ENCODE assay signal across 22 mouse cellular contexts in the genomic region with DNA sequence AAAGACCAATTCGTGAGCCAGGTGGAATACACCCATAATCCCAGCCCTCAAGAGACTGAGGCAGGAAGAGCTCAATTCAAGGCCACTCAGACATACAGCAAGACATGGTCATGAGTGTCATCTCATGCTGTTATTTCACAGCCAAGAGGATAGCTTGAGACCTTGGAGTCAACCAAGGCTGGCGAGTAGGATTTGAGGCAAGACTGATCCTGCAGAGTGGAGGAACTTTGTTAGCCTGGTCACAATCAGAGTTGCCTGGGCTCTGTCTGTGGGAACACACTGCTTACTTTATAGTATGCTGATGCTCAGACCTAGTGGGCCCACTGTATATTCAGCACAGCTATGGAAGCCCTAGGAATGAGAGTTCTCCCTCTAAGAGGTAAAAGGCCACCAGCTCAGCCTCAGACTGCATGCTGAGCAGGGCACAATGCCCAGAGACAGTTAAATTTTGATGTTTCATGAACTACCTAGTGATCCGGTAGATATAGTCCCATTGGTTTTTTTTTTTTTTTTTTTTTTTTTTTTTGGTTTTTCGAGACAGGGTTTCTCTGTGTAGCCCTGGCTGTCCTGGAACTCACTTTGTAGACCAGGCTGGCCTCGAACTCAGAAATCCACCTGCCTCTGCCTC. TPM values are rescaled to one million over a fixed set of nuclear protein-coding genes. Genes with fewer than 3 reads are reported as not detected.
A peak's percentile ranks its signal among the peaks of the same experiment; 100 is the strongest.
DNase-seq lines count a peak whose midpoint lies in the region; ATAC-seq and TF ChIP-seq lines count a peak whose summit lies in the region.
"Had no signal": no experiment of that assay in that cellular context is flagged by ENCODE, and none has a peak within 500 bp of the region (broad histone marks: within the 10 kb centered on the region; RNA-seq: fewer than 3 reads in every experiment).

No protein-coding gene starts in this region.

- no peaks in the 10 kb centered on the region for H3K79me2 ChIP-seq in liver, adult 2 months (ENCODE audit: control insufficient read depth, insufficient read depth, low read length)
- H3K79me2 ChIP-seq in MEL (ENCODE audit: control insufficient read depth, insufficient read depth, low read length, poor library complexity): no peaks in the 10 kb centered on the region

- ATAC-seq in liver, postnatal 0 days: no peak
- ATAC-seq: CD4-positive, CD25-positive, alpha-beta regulatory T cell, adult 4 months; forebrain, embryonic 16.5 days had no signal

- TF ChIP-seq EP300 in MEL (IDR thresholded peaks at IDR 0.05; ENCODE audit: low read depth in 1 of 2, low read length in 2 of 2): no peak
- TF ChIP-seq EP300 in liver, postnatal 0 days (IDR thresholded peaks at IDR 0.05; ENCODE audit: low read depth): no peak

- no peaks in the 10 kb centered on the region for H3K9me3 ChIP-seq in MEL (replicated peaks; ENCODE audit: insufficient read depth, low read length)
- no peaks in the 10 kb centered on the region for H3K9me3 ChIP-seq in liver, postnatal 0 days (ENCODE audit: low read length)
- H3K9me3 ChIP-seq: embryonic facial prominence, embryonic 13.5 days; forebrain, embryonic 12.5 days; heart, embryonic 12.5 days; hindbrain, embryonic 10.5 days had no signal

- TF ChIP-seq RAD21 in MEL (IDR thresholded peaks at IDR 0.05; ENCODE audit: low read depth, low read length): no peak

- peak; percentile 11 for DNase-seq in adrenal gland, postnatal 14 days
- DNase-seq in adrenal gland, postnatal 4 days (ENCODE audit: low spot score in 2 of 2): no peak
- DNase-seq in liver, adult 2 months (ENCODE audit: extremely low read depth, low read depth, low spot score): peak; percentile 74
- no peak for DNase-seq in liver
- DNase-seq in MEL (ENCODE audit: low read depth, low spot score): no peak
- DNase-seq in liver, postnatal 0 days: no peak
- no peak for DNase-seq in gastrocnemius, postnatal 4 days (ENCODE audit: low spot score in 2 of 2)
- no peak for DNase-seq in layer of hippocampus, postnatal 14 days (ENCODE audit: low spot score in 2 of 2)
- DNase-seq: adrenal gland, adult 2 months; adrenal gland, postnatal 36 days; cerebellum, adult 11 months; cerebellum, adult 9-10 months; cerebellum, postnatal 25 days; gastrocnemius, postnatal 14 days had no signal

- no peak overlapping the region for H3K4me2 ChIP-seq in liver, postnatal 0 days (ENCODE audit: low read depth, low read length)
- H3K4me2 ChIP-seq: embryonic facial prominence, embryonic 13.5 days; forebrain, embryonic 12.5 days; heart, embryonic 12.5 days; hindbrain, embryonic 14.5 days had no signal

- no peak for TF ChIP-seq POLR2A in liver, adult 2 months (IDR thresholded peaks at IDR 0.05; ENCODE audit: extremely low read depth, insufficient read depth, low read length)
- no peak for TF ChIP-seq POLR2A in MEL (IDR thresholded peaks at IDR 0.05; ENCODE audit: control insufficient read depth in 1 of 2, insufficient read depth in 1 of 2, low read depth in 1 of 2, low read length in 2 of 2, poor library complexity in 1 of 2)

- peaks cover 54% of the 10 kb centered on the region for H3K4me1 ChIP-seq in liver, adult 2 months (ENCODE audit: control insufficient read depth, insufficient read depth, low read length)
- H3K4me1 ChIP-seq in MEL (ENCODE audit: control insufficient read depth in 1 of 2, insufficient read depth in 2 of 2, low read length in 2 of 2): no peaks in the 10 kb centered on the region; a peak in 1 of 4 replicates
- peaks cover 21% of the 10 kb centered on the region; the same call in 1 of the 2 replicates for H3K4me1 ChIP-seq in liver, postnatal 0 days (ENCODE audit: insufficient read depth)
- H3K4me1 ChIP-seq: embryonic facial prominence, embryonic 13.5 days; forebrain, embryonic 12.5 days; heart, embryonic 12.5 days; hindbrain, embryonic 10.5 days had no signal

- TF ChIP-seq CTCF in liver, adult 2 months (IDR thresholded peaks at IDR 0.05; ENCODE audit: low read depth, low read length): no peak
- no peak for TF ChIP-seq CTCF in MEL (IDR thresholded peaks at IDR 0.05 in 2 of 3, conservative IDR thresholded peaks at IDR 0.05 in 1 of 3; ENCODE audit: control insufficient read depth in 1 of 3, insufficient read depth in 1 of 3, low read depth in 2 of 3, low read length in 3 of 3, poor library complexity in 1 of 3, severe bottlenecking in 1 of 3)
- TF ChIP-seq CTCF in liver, postnatal 0 days (IDR thresholded peaks at IDR 0.05; ENCODE audit: low read depth): no peak

- no peaks in the 10 kb centered on the region for H3K27me3 ChIP-seq in liver, adult 2 months (ENCODE audit: control insufficient read depth, insufficient read depth, low read length)
- H3K27me3 ChIP-seq in MEL (ENCODE audit: control insufficient read depth in 1 of 2, insufficient read depth in 2 of 2, low read length in 2 of 2): no peaks in the 10 kb centered on the region
- H3K27me3 ChIP-seq in liver, postnatal 0 days (ENCODE audit: insufficient read depth, low read length): no peaks in the 10 kb centered on the region
- H3K27me3 ChIP-seq: embryonic facial prominence, embryonic 13.5 days; forebrain, embryonic 12.5 days; heart, embryonic 12.5 days had no signal

- H3K9ac ChIP-seq in liver, adult 2 months (ENCODE audit: low read depth, low read length): 0 out of 2 replicates have a peak overlapping the region, but pooled peaks have one; percentile 10
- no peak overlapping the region for H3K9ac ChIP-seq in MEL (ENCODE audit: control insufficient read depth, low read depth, low read length, poor library complexity, severe bottlenecking)
- H3K9ac ChIP-seq in liver, postnatal 0 days (replicated peaks): no peak overlapping the region
- H3K9ac ChIP-seq: embryonic facial prominence, embryonic 13.5 days; forebrain, embryonic 12.5 days; heart, embryonic 12.5 days; hindbrain, embryonic 14.5 days had no signal

- H3K4me3 ChIP-seq in liver, adult 2 months (ENCODE audit: insufficient read depth, low read depth, low read length): no peak overlapping the region
- H3K4me3 ChIP-seq in MEL (ENCODE audit: control insufficient read depth in 1 of 2, insufficient read depth in 1 of 2, low read depth in 2 of 2, low read length in 2 of 2): no peak overlapping the region
- H3K4me3 ChIP-seq in liver, postnatal 0 days (ENCODE audit: low read depth, low read length): no peak overlapping the region
- H3K4me3 ChIP-seq: embryonic facial prominence, embryonic 13.5 days; forebrain, embryonic 12.5 days; heart, embryonic 12.5 days; hindbrain, embryonic 10.5 days had no signal

- H3K27ac ChIP-seq in liver, adult 2 months (replicated peaks; ENCODE audit: insufficient read depth, low read depth, low read length): peak overlapping the region; percentile 51
- no peak overlapping the region for H3K27ac ChIP-seq in MEL (ENCODE audit: control insufficient read depth, low read depth, low read length)
- peak overlapping the region; percentile 66 for H3K27ac ChIP-seq in liver, postnatal 0 days (ENCODE audit: low read depth)
- H3K27ac ChIP-seq: embryonic facial prominence, embryonic 13.5 days; forebrain, embryonic 12.5 days; hindbrain, embryonic 10.5 days; hindbrain, embryonic 14.5 days had no signal

- H3K36me3 ChIP-seq in liver, adult 2 months (ENCODE audit: control insufficient read depth, insufficient read depth, low read length): peaks cover 34% of the 10 kb centered on the region
- H3K36me3 ChIP-seq in MEL (ENCODE audit: control insufficient read depth in 1 of 2, insufficient read depth in 2 of 2, low read length in 2 of 2): peaks cover 0 to 25% of the 10 kb centered on the region in 2 experiments; a peak in 3 of 4 replicates
- H3K36me3 ChIP-seq in liver, postnatal 0 days (replicated peaks; ENCODE audit: insufficient read depth, low read length): peaks cover 51% of the 10 kb centered on the region

- WGBS in liver, adult 2 months: 55% methylated on average over 4 of the region's 5 CpGs
- 80% methylated on average over 3 of the region's 5 CpGs for WGBS in liver, postnatal 0 days (ENCODE audit: insufficient replicate concordance)

RNA-seq across cellular contexts. Expression of a gene that starts 12.3 kb away (rescaled TPM):
- 356 and 366 TPM in 2 replicates for total RNA-seq in adrenal gland, postnatal 14 days (2021)
- total RNA-seq in adrenal gland, postnatal 4 days (2021): 100 to 1,000 TPM; 502 to 551 TPM
- 252 and 333 TPM in 2 replicates for total RNA-seq in liver, adult 2 months (2014; rRNA removed)
- polyA plus RNA-seq in liver, adult 2 months (2012; rRNA removed): 254 and 299 TPM in 2 replicates
- total RNA-seq in MEL (2012; rRNA removed): 223 and 240 TPM in 2 replicates
- polyA plus RNA-seq in MEL (2012; ENCODE audit: insufficient read depth in 1 of 2, insufficient read length in 2 of 2, low read depth in 1 of 2, low replicate concordance in 2 of 2, missing spikeins in 1 of 2): 100 to 1,000 TPM in 1 of 2 experiments, not detected in 1; 187 TPM
- 154 and 172 TPM in 2 replicates for polyA plus RNA-seq in liver, postnatal 0 days (2015; fragmentation: Nextera tagmentation; extraction: Ambion mirVana)
- 100 to 1,000 TPM; 204 to 225 TPM for total RNA-seq in gastrocnemius, postnatal 4 days (2021)
- 100 to 1,000 TPM; 343 to 377 TPM for total RNA-seq in layer of hippocampus, postnatal 14 days (2021)

RNA-seq across cellular contexts. Expression of a gene that starts 12.4 kb away (rescaled TPM):
- 103 and 113 TPM in 2 replicates for total RNA-seq in adrenal gland, postnatal 14 days (2021)
- 100 to 1,000 TPM; 159 to 178 TPM for total RNA-seq in adrenal gland, postnatal 4 days (2021)
- 9.8 and 16.5 TPM in 2 replicates for total RNA-seq in liver, adult 2 months (2014; rRNA removed)
- polyA plus RNA-seq in liver, adult 2 months (2012; rRNA removed): 26.3 and 28.8 TPM in 2 replicates
- total RNA-seq in MEL (2012; rRNA removed): 22.3 and 33.7 TPM in 2 replicates
- 10 to 100 TPM in 1 of 2 experiments, not detected in 1; 69.4 TPM for polyA plus RNA-seq in MEL (2012; ENCODE audit: insufficient read depth in 1 of 2, insufficient read length in 2 of 2, low read depth in 1 of 2, low replicate concordance in 2 of 2, missing spikeins in 1 of 2)
- 17.2 and 18.6 TPM in 2 replicates for polyA plus RNA-seq in liver, postnatal 0 days (2015; fragmentation: Nextera tagmentation; extraction: Ambion mirVana)
- total RNA-seq in gastrocnemius, postnatal 4 days (2021): 10 to 100 TPM; 37.0 to 40.1 TPM
- total RNA-seq in layer of hippocampus, postnatal 14 days (2021): 100 to 1,000 TPM; 166 to 175 TPM

RNA-seq across cellular contexts. Expression of a gene that starts 24.1 kb away (rescaled TPM):
- total RNA-seq in adrenal gland, postnatal 14 days (2021): 12.9 and 13.6 TPM in 2 replicates
- 10 to 100 TPM; 24.8 to 26.2 TPM for total RNA-seq in adrenal gland, postnatal 4 days (2021)
- total RNA-seq in liver, adult 2 months (2014; rRNA removed): 8.5 and 9.3 TPM in 2 replicates
- 9.3 and 9.9 TPM in 2 replicates for polyA plus RNA-seq in liver, adult 2 months (2012; rRNA removed)
- 10.6 and 12.1 TPM in 2 replicates for total RNA-seq in MEL (2012; rRNA removed)
- polyA plus RNA-seq in MEL (2012; ENCODE audit: insufficient read depth in 1 of 2, insufficient read length in 2 of 2, low read depth in 1 of 2, low replicate concordance in 2 of 2, missing spikeins in 1 of 2): 1 to 10 TPM in 1 of 2 experiments, not detected in 1; 8.6 TPM
- polyA plus RNA-seq in liver, postnatal 0 days (2015; fragmentation: Nextera tagmentation; extraction: Ambion mirVana): 5.0 and 5.1 TPM in 2 replicates
- total RNA-seq in gastrocnemius, postnatal 4 days (2021): 1 to 10 TPM; 9.7 to 9.8 TPM
- total RNA-seq in layer of hippocampus, postnatal 14 days (2021): 10 to 100 TPM; 15.3 to 17.7 TPM

RNA-seq across cellular contexts. Expression of a gene that starts 40.1 kb away (rescaled TPM):
- 10.4 and 11.3 TPM in 2 replicates for total RNA-seq in adrenal gland, postnatal 14 days (2021)
- 1 to 10 TPM; 4.4 to 6.0 TPM for total RNA-seq in adrenal gland, postnatal 4 days (2021)
- total RNA-seq in liver, adult 2 months (2014; rRNA removed): 0.27 and 0.28 TPM in 2 replicates
- 2.1 and 3.2 TPM in 2 replicates for polyA plus RNA-seq in liver, adult 2 months (2012; rRNA removed)
- 1.6 and 3.1 TPM in 2 replicates for total RNA-seq in MEL (2012; rRNA removed)
- polyA plus RNA-seq in MEL (2012; ENCODE audit: insufficient read depth in 1 of 2, insufficient read length in 2 of 2, low read depth in 1 of 2, low replicate concordance in 2 of 2, missing spikeins in 1 of 2): 1 to 10 TPM in 1 of 2 experiments, not detected in 1; 3.4 TPM
- polyA plus RNA-seq in liver, postnatal 0 days (2015; fragmentation: Nextera tagmentation; extraction: Ambion mirVana): 0.68 and 0.89 TPM in 2 replicates
- total RNA-seq in gastrocnemius, postnatal 4 days (2021): 1 to 10 TPM; 5.7 to 7.3 TPM
- 10 to 100 TPM; 13.1 to 13.8 TPM for total RNA-seq in layer of hippocampus, postnatal 14 days (2021)
- total RNA-seq: granulocyte monocyte progenitor cell, adult 5-6 weeks had no signal
- polyA plus RNA-seq: CD4-positive, CD25-positive, alpha-beta regulatory T cell, adult 4 months had no signal

Comparison
In these comparisons a context has a peak if more than half of its experiments do, and no peak if none do; other contexts are left out.
1. DNase-seq: peak in adrenal gland, postnatal 14 days (single experiment) and liver, adult 2 months (single experiment); none in adrenal gland, postnatal 4 days (0 of 2), liver (single experiment), MEL (single experiment), liver, postnatal 0 days (single experiment), gastrocnemius, postnatal 4 days (0 of 2) and layer of hippocampus, postnatal 14 days (0 of 2).